Mouse (Mus musculus): Measurements from ENCODE around the gene Cyp4f37. TPM values are rescaled to one million over a fixed set of nuclear protein-coding genes. Genes with fewer than 3 reads are reported as not detected.

The Cyp4f37 gene
- polyA plus RNA-seq, 1 experiment = not detected

DNA sequence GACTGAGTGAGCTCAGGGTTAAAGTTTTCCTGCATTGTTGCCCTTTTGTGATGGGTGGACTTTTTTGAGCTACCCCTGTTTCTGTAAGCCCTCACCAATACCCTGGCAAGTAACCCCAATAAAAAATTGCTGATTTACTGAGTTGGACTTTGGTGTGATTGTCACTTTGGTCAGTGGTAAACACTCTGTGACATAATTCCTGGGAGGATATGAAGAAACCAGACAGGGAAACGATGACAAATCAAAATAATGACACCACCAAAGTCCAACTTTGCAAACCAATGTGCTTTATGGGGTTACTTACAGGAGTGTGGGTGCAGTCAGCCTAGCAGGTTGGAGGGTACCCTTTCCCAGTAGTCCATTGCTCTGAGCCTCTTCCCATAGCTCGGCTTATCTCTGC, 16.0 kb downstream of the Cyp4f37 start:
- no peak overlapping the region for H3K27ac ChIP-seq (ENCODE audit: control insufficient read depth, insufficient read depth, low read length)
- DNase-seq = no peak

GRCm38 (mm10) chr17:32646631-32647030, 25.5 kb downstream of the Cyp4f37 start:
- no peaks in the 10 kb centered on the region for H3K27me3 ChIP-seq (ENCODE audit: control insufficient read depth, insufficient read depth, low read length)
- WGBS = 87% methylated on average over 4 of the region's 4 CpGs
- no peaks in the 10 kb centered on the region for H3K4me1 ChIP-seq (replicated peaks; ENCODE audit: control insufficient read depth, insufficient read depth, low read length)
- no peaks in the 10 kb centered on the region for H3K36me3 ChIP-seq (ENCODE audit: control insufficient read depth, insufficient read depth, low read length)
- TF ChIP-seq CTCF (IDR thresholded peaks at IDR 0.05; ENCODE audit: borderline replicate concordance, control insufficient read depth, extremely low read depth, insufficient read depth, low read length, poor library complexity) = no peak
- TF ChIP-seq POLR2A (IDR thresholded peaks at IDR 0.05; ENCODE audit: control insufficient read depth, extremely low read depth, insufficient read depth, low read length, poor library complexity) = no peak
- H3K4me3 ChIP-seq (ENCODE audit: control insufficient read depth, insufficient read depth, low read length) = no peak overlapping the region
- H3K27ac ChIP-seq (ENCODE audit: control insufficient read depth, insufficient read depth, low read length) = no peak overlapping the region
- no peak for DNase-seq

More for the DNA sequence above, 16.0 kb downstream of the Cyp4f37 start:
- TF ChIP-seq CTCF (IDR thresholded peaks at IDR 0.05; ENCODE audit: borderline replicate concordance, control insufficient read depth, extremely low read depth, insufficient read depth, low read length, poor library complexity) (no peak), POLR2A (IDR thresholded peaks at IDR 0.05; ENCODE audit: control insufficient read depth, extremely low read depth, insufficient read depth, low read length, poor library complexity) (no peak)
- no peaks in the 10 kb centered on the region for H3K27me3 ChIP-seq (ENCODE audit: control insufficient read depth, insufficient read depth, low read length)
- H3K4me1 ChIP-seq (replicated peaks; ENCODE audit: control insufficient read depth, insufficient read depth, low read length) = 0 out of 2 replicates have a peak, but pooled peaks cover 4% of the 10 kb centered on the region
- 88% methylated on average over 2 of the region's 2 CpGs for WGBS
- no peaks in the 10 kb centered on the region for H3K36me3 ChIP-seq (ENCODE audit: control insufficient read depth, insufficient read depth, low read length)
- no peak overlapping the region for H3K4me3 ChIP-seq (ENCODE audit: control insufficient read depth, insufficient read depth, low read length)

GRCm38 (mm10) chr17:32653860-32654259, 32.8 kb downstream of the Cyp4f37 start:
- H3K27me3 ChIP-seq (ENCODE audit: control insufficient read depth, insufficient read depth, low read length) = no peaks in the 10 kb centered on the region
- no peaks in the 10 kb centered on the region for H3K4me1 ChIP-seq (replicated peaks; ENCODE audit: control insufficient read depth, insufficient read depth, low read length)
- H3K36me3 ChIP-seq (ENCODE audit: control insufficient read depth, insufficient read depth, low read length) = no peaks in the 10 kb centered on the region
- no peak overlapping the region for H3K27ac ChIP-seq (ENCODE audit: control insufficient read depth, insufficient read depth, low read length)
- no peak for DNase-seq
- no peak for TF ChIP-seq POLR2A (IDR thresholded peaks at IDR 0.05; ENCODE audit: control insufficient read depth, extremely low read depth, insufficient read depth, low read length, poor library complexity)
- TF ChIP-seq CTCF (IDR thresholded peaks at IDR 0.05; ENCODE audit: borderline replicate concordance, control insufficient read depth, extremely low read depth, insufficient read depth, low read length, poor library complexity) = no peak
- no peak overlapping the region for H3K4me3 ChIP-seq (ENCODE audit: control insufficient read depth, insufficient read depth, low read length)
- 98% methylated on average over 4 of the region's 4 CpGs for WGBS

- TF ChIP-seq CTCF (IDR thresholded peaks at IDR 0.05; ENCODE audit: borderline replicate concordance, control insufficient read depth, extremely low read depth, insufficient read depth, low read length, poor library complexity) = no peak
- Histone ChIP-seq H3K4me3 (ENCODE audit: control insufficient read depth, insufficient read depth, low read length) (no peak overlapping the region), H3K36me3 (ENCODE audit: control insufficient read depth, insufficient read depth, low read length) (no peaks in the 10 kb centered on the region), H3K4me1 (replicated peaks; ENCODE audit: control insufficient read depth, insufficient read depth, low read length) (no peaks in the 10 kb centered on the region), H3K27me3 (ENCODE audit: control insufficient read depth, insufficient read depth, low read length) (no peaks in the 10 kb centered on the region), H3K27ac (ENCODE audit: control insufficient read depth, insufficient read depth, low read length) (no peak overlapping the region)
- WGBS = 64% methylated on average over 3 of the region's 3 CpGs
- DNase-seq = no peak
These were observed 35.9 kb downstream of the Cyp4f37 start for GRCm38 (mm10) chr17:32657041-32657440.

- no peak for DNase-seq
These were observed 37.1 kb downstream of the Cyp4f37 start for GRCm38 (mm10) chr17:32658246-32658645.

DNA sequence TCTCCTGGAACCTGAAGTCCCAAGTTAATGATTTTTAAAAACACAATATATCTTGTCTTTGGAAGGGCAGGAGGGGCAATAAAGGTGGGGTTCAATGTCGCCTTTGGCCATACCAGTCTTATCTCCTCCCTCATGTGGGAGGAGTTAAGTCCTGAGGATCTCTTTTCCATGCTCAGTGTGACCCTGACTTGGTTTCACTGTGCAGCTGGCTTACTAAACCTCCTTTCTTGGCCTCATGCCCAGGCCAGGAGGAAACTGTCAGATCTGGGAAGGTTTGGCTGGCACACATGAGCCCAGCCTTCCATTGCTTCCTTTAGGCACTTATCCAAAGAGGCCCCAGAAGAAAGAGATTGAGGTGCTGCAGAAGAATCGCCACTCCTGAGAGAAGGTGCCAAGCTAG, 37.6 kb downstream of the Cyp4f37 start, which contains the start of gene Cyp4f40:
Cyp4f40 (plus strand) TSS at position 189 of the 400 bp plus-strand sequence.
- H3K36me3 ChIP-seq (ENCODE audit: control insufficient read depth, insufficient read depth, low read length) = no peaks in the 10 kb centered on the region
- no peak for DNase-seq
- WGBS = 46% methylated on average over 2 of the region's 2 CpGs
- no peaks in the 10 kb centered on the region for H3K27me3 ChIP-seq (ENCODE audit: control insufficient read depth, insufficient read depth, low read length)
- TF ChIP-seq CTCF (IDR thresholded peaks at IDR 0.05; ENCODE audit: borderline replicate concordance, control insufficient read depth, extremely low read depth, insufficient read depth, low read length, poor library complexity) (no peak), POLR2A (IDR thresholded peaks at IDR 0.05; ENCODE audit: control insufficient read depth, extremely low read depth, insufficient read depth, low read length, poor library complexity) (no peak)
- no peak within 1 kb of the TSS for H3K27ac ChIP-seq (ENCODE audit: control insufficient read depth, insufficient read depth, low read length)
- H3K4me1 ChIP-seq (replicated peaks; ENCODE audit: control insufficient read depth, insufficient read depth, low read length) = no peaks in the 10 kb centered on the region
- no peak within 1 kb of the TSS for H3K4me3 ChIP-seq (ENCODE audit: control insufficient read depth, insufficient read depth, low read length)

More at GRCm38 (mm10) chr17:32658246-32658645, 37.1 kb downstream of the Cyp4f37 start:
- Histone ChIP-seq H3K4me1 (replicated peaks; ENCODE audit: control insufficient read depth, insufficient read depth, low read length) (no peaks in the 10 kb centered on the region), H3K27ac (ENCODE audit: control insufficient read depth, insufficient read depth, low read length) (no peak overlapping the region), H3K36me3 (ENCODE audit: control insufficient read depth, insufficient read depth, low read length) (no peaks in the 10 kb centered on the region), H3K4me3 (ENCODE audit: control insufficient read depth, insufficient read depth, low read length) (no peak overlapping the region), H3K27me3 (ENCODE audit: control insufficient read depth, insufficient read depth, low read length) (no peaks in the 10 kb centered on the region)
- no peak for TF ChIP-seq CTCF (IDR thresholded peaks at IDR 0.05; ENCODE audit: borderline replicate concordance, control insufficient read depth, extremely low read depth, insufficient read depth, low read length, poor library complexity)
- TF ChIP-seq POLR2A (IDR thresholded peaks at IDR 0.05; ENCODE audit: control insufficient read depth, extremely low read depth, insufficient read depth, low read length, poor library complexity) = no peak
- 78% methylated on average over 1 of the region's 1 CpGs for WGBS

DNA sequence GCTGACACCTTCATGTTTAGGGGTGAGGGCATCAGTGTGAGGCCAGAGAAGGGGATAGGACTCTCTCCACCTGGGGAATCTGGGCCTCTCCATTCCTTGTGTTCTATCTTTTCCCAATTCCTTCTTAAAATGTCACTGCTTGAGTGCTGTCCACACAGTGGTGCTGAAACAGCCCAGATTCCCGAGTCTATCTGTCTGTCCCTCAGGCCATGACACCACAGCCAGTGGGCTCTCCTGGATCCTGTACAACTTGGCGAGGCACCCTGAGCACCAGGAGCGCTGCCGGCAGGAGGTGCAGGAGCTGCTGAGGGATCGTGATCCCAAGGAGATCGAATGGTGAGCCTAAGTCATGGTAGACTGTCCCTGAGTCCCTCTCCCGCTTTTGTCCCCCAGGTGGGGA, 52.9 kb downstream of the Cyp4f37 start:
- H3K36me3 ChIP-seq (ENCODE audit: control insufficient read depth, insufficient read depth, low read length) = no peaks in the 10 kb centered on the region
- no peak for TF ChIP-seq CTCF (IDR thresholded peaks at IDR 0.05; ENCODE audit: borderline replicate concordance, control insufficient read depth, extremely low read depth, insufficient read depth, low read length, poor library complexity)
- no peak for TF ChIP-seq POLR2A (IDR thresholded peaks at IDR 0.05; ENCODE audit: control insufficient read depth, extremely low read depth, insufficient read depth, low read length, poor library complexity)
- no peak for DNase-seq
- peaks cover 5% of the 10 kb centered on the region for H3K4me1 ChIP-seq (replicated peaks; ENCODE audit: control insufficient read depth, insufficient read depth, low read length)
- WGBS = 72% methylated on average over 7 of the region's 7 CpGs
- no peak overlapping the region for H3K4me3 ChIP-seq (ENCODE audit: control insufficient read depth, insufficient read depth, low read length)
- no peak overlapping the region for H3K27ac ChIP-seq (ENCODE audit: control insufficient read depth, insufficient read depth, low read length)
- no peaks in the 10 kb centered on the region for H3K27me3 ChIP-seq (ENCODE audit: control insufficient read depth, insufficient read depth, low read length)
